Mouse (Mus musculus) stomach, postnatal 0 days (tissue): ENCODE measurements around the gene Zfp599. TPM values are rescaled to one million over a fixed set of nuclear protein-coding genes. Genes with fewer than 3 reads are reported as not detected.

Source experiments
- ATAC-seq: fragments of 200-750 bp; cut with Nextera tagmentation; 2 replicates; pipeline ENCODE4 v1.8.0; 2017; ENCODE audit not compliant: low FRiP score, low TSS enrichment
- DNase-seq: peaks from one replicate; pipeline ENCODE4 v3.0.0-alpha.2; 2016; ENCODE audit warnings: low spot score
- H3K27ac ChIP-seq: fragments of 300-500 bp; sonication (generic); replicated peaks from 2 replicates; pipeline ENCODE4 v1.5.1; 2014; ENCODE audit warnings: mild to moderate bottlenecking, control low read depth
- H3K27me3 ChIP-seq: fragments of 300-500 bp; sonication (generic); 2 replicates; pipeline ENCODE4 v1.6.1; 2014; ENCODE audit warnings: low read length; ENCODE audit not compliant: control insufficient read depth, insufficient read depth
- H3K36me3 ChIP-seq: fragments of 300-500 bp; sonication (generic); 2 replicates; pipeline ENCODE4 v1.6.1; 2014; ENCODE audit warnings: low read length, mixed read lengths; ENCODE audit not compliant: control insufficient read depth, insufficient read depth
- H3K4me1 ChIP-seq: fragments of 300-500 bp; sonication (generic); replicated peaks from 2 replicates; pipeline ENCODE4 v1.6.1; 2014; ENCODE audit warnings: antibody characterized with exemption; ENCODE audit not compliant: control insufficient read depth, insufficient read depth
- H3K4me2 ChIP-seq: fragments of 300-500 bp; sonication (generic); replicated peaks from 2 replicates; pipeline ENCODE4 v1.6.1; 2014; ENCODE audit warnings: low read depth, mild to moderate bottlenecking, control low read depth, moderate library complexity
- H3K4me3 ChIP-seq: fragments of 300-500 bp; sonication (generic); 2 replicates; pipeline ENCODE4 v1.5.1; 2014; ENCODE audit warnings: low read depth, low read length, control low read depth
- H3K9ac ChIP-seq: fragments of 300-500 bp; sonication (generic); 2 replicates; pipeline ENCODE4 v1.6.1; 2014; ENCODE audit warnings: mild to moderate bottlenecking, low read length, control low read depth, mixed read lengths
- H3K9me3 ChIP-seq: fragments of 300-500 bp; sonication (generic); 2 replicates; pipeline ENCODE4 v1.6.1; 2016; ENCODE audit warnings: low read length; ENCODE audit not compliant: control insufficient read depth
- CTCF ChIP-seq: IDR thresholded peaks from 2 replicates; pipeline ENCODE4 v1.5.1; 2016; ENCODE audit warnings: antibody characterized with exemption, low read depth, mild to moderate bottlenecking, moderate library complexity
- EP300 ChIP-seq: optimal IDR thresholded peaks from 2 replicates; pipeline ENCODE3; 2016; ENCODE audit warnings: antibody characterized with exemption
- WGBS: fragments of 180-500 bp; shearing (Covaris S2); extraction: QIAGEN DNeasy Blood & Tissue Kit; methylation state at CpG from one replicate; pipeline ENCODE4 v1.1.7; 2014; 5-methylcytosine and 5-hydroxymethylcytosine counted together
- polyA plus RNA-seq: library from polyadenylated mRNA; unstranded; fragments of >200 nt; fragmentation: Nextera tagmentation; extraction: Ambion mirVana; gene quantifications from 2 replicates; pipeline ENCODE4 v1.2.1, GENCODE M21; 2015

The Zfp599 gene
- polyA plus RNA-seq, 1 experiment from 2014 or later: 1.4 TPM

GRCm38 (mm10) chr9:22217858-22218493 lies 41.7 kb downstream of the Zfp599 start:
- Histone ChIP-seq H3K4me2 (no peak overlapping the region), H3K27ac (no peak overlapping the region), H3K9ac (no peak overlapping the region), H3K4me1 (no peaks in the 10 kb centered on the region), H3K9me3 (no peaks in the 10 kb centered on the region), H3K36me3 (no peaks in the 10 kb centered on the region), H3K4me3 (no peak overlapping the region), H3K27me3 (no peaks in the 10 kb centered on the region)
- no peak for DNase-seq
- ATAC-seq: no peak
- WGBS: 38% methylated on average over 6 of the region's 8 CpGs
- TF ChIP-seq EP300 (no peak), CTCF (no peak)

- Histone ChIP-seq H3K9ac (no peak overlapping the region), H3K9me3 (no peaks in the 10 kb centered on the region), H3K4me3 (no peak overlapping the region), H3K36me3 (no peaks in the 10 kb centered on the region), H3K4me2 (no peak overlapping the region), H3K4me1 (no peaks in the 10 kb centered on the region), H3K27me3 (no peaks in the 10 kb centered on the region), H3K27ac (no peak overlapping the region; the same call in 1 of the 2 replicates)
- WGBS: 54% methylated on average over 3 of the region's 3 CpGs
- TF ChIP-seq EP300 (no peak), CTCF (no peak)
- DNase-seq (no peak), ATAC-seq (no peak)
Observed at GRCm38 (mm10) chr9:22216705-22217104, 43.0 kb downstream of the Zfp599 start.

GRCm38 (mm10) chr9:22214549-22214948 lies 45.1 kb downstream of the Zfp599 start:
- WGBS: 69% methylated on average over 2 of the region's 2 CpGs
- H3K36me3 ChIP-seq: no peaks in the 10 kb centered on the region
- no peaks in the 10 kb centered on the region for H3K27me3 ChIP-seq
- TF ChIP-seq CTCF (no peak), EP300 (no peak)
- H3K4me1 ChIP-seq: no peaks in the 10 kb centered on the region
- H3K9me3 ChIP-seq: no peaks in the 10 kb centered on the region
- no peak for ATAC-seq
- no peak overlapping the region for H3K27ac ChIP-seq
- H3K4me3 ChIP-seq: no peak overlapping the region
- H3K9ac ChIP-seq: no peak overlapping the region
- no peak for DNase-seq
- no peak overlapping the region for H3K4me2 ChIP-seq

GRCm38 (mm10) chr9:22213785-22214194 lies 45.9 kb downstream of the Zfp599 start:
- Histone ChIP-seq H3K27me3 (no peaks in the 10 kb centered on the region), H3K4me2 (peak overlapping the region; percentile 26; the same call in 1 of the 2 replicates), H3K9ac (peak overlapping the region; percentile 38), H3K4me1 (no peaks in the 10 kb centered on the region), H3K9me3 (no peaks in the 10 kb centered on the region), H3K4me3 (peak overlapping the region; percentile 15; the same call in 1 of the 2 replicates), H3K36me3 (no peaks in the 10 kb centered on the region), H3K27ac (peak overlapping the region; percentile 88)
- DNase-seq: peak; percentile 91
- peak; percentile 91 for ATAC-seq
- no peak for TF ChIP-seq CTCF
- peak; percentile 64 for TF ChIP-seq EP300
- WGBS: 44% methylated on average over 2 of the region's 2 CpGs

Other genes with a start within 250 kb of the Zfp599 start
- gene Elavl3, start 207.9 kb downstream of the Zfp599 start, polyA plus RNA-seq: 0.73 and 1.1 TPM in 2 replicates
- not detected in 2 replicates for gene Gm49318, start 188.6 kb downstream of the Zfp599 start, polyA plus RNA-seq
- 4.4 and 5.5 TPM in 2 replicates for gene Zfp653, start 188.5 kb downstream of the Zfp599 start, polyA plus RNA-seq
- 31.7 and 33.1 TPM in 2 replicates for gene Ecsit, start 174.5 kb downstream of the Zfp599 start, polyA plus RNA-seq
- 851 and 1,082 TPM in 2 replicates for gene Cnn1, start 160.7 kb downstream of the Zfp599 start, polyA plus RNA-seq
- 119 TPM in 2 replicates for gene Elof1, start 142.7 kb downstream of the Zfp599 start, polyA plus RNA-seq
- 41.5 and 42.9 TPM in 2 replicates for gene Acp5, start 124.2 kb downstream of the Zfp599 start, polyA plus RNA-seq
- 99.2 and 106 TPM in 2 replicates for gene Pigyl, start 103.0 kb downstream of the Zfp599 start, polyA plus RNA-seq
- 0.47 and 0.61 TPM in 2 replicates for gene Zfp872, start 71.8 kb downstream of the Zfp599 start, polyA plus RNA-seq
- gene Zfp809, start 34.2 kb downstream of the Zfp599 start, polyA plus RNA-seq: 12.2 and 12.9 TPM in 2 replicates
- 10.1 and 10.2 TPM in 2 replicates for gene Zfp810, start 47.8 kb upstream of the Zfp599 start, polyA plus RNA-seq
- gene Anln, start 129.3 kb upstream of the Zfp599 start, polyA plus RNA-seq: 13.3 and 15.7 TPM in 2 replicates
- 2.2 and 2.8 TPM in 2 replicates for gene 9530077C05Rik, start 151.6 kb upstream of the Zfp599 start, polyA plus RNA-seq
- not detected in 2 replicates for gene Gm17545, start 194.4 kb upstream of the Zfp599 start, polyA plus RNA-seq
- gene Rp9, start 209.8 kb upstream of the Zfp599 start, polyA plus RNA-seq: 62.1 and 65.0 TPM in 2 replicates
- 4.0 and 5.8 TPM in 2 replicates for gene Bbs9, start 215.8 kb upstream of the Zfp599 start, polyA plus RNA-seq